Mouse (Mus musculus) bone marrow, adult 2 months (tissue): Measurements from ENCODE around the gene Cacna1c. TPM values are rescaled to one million over a fixed set of nuclear protein-coding genes. Genes with fewer than 3 reads are reported as not detected.

Experiments
- H3K27ac ChIP-seq: fragments of 200-500 bp; 2 replicates; pipeline ENCODE4 v1.5.1; 2012; ENCODE audit warnings: low read depth, mild to moderate bottlenecking, control low read depth, inconsistent platforms, low read length; ENCODE audit not compliant: control insufficient read depth, poor library complexity, insufficient read depth
- H3K4me1 ChIP-seq: fragments of 200-500 bp; 2 replicates; pipeline ENCODE4 v1.6.1; 2011; ENCODE audit warnings: low read length; ENCODE audit not compliant: control insufficient read depth, insufficient read depth
- H3K4me3 ChIP-seq: fragments of 200-500 bp; replicated peaks from 2 replicates; pipeline ENCODE3; 2011; ENCODE audit warnings: mild to moderate bottlenecking, low read depth, low read length, control low read depth; ENCODE audit not compliant: control insufficient read depth
- CTCF ChIP-seq: fragments of 200-500 bp; IDR thresholded peaks from 2 replicates; pipeline ENCODE4 v1.5.1; 2011; ENCODE audit warnings: low read length, control low read depth; ENCODE audit not compliant: control insufficient read depth, insufficient read depth
- POLR2A ChIP-seq: fragments of 200-500 bp; IDR thresholded peaks from 2 replicates; pipeline ENCODE4 v1.6.1; 2011; ENCODE audit warnings: low read depth, mild to moderate bottlenecking, control low read depth, low read length, borderline replicate concordance; ENCODE audit not compliant: control insufficient read depth
- WGBS: fragments of 180-500 bp; shearing (Covaris S2); methylation state at CpG from one replicate; pipeline ENCODE4 v1.1.7; 2018; 5-methylcytosine and 5-hydroxymethylcytosine counted together
- polyA plus RNA-seq: library from polyadenylated mRNA; stranded (reverse); fragments of >200 nt; gene quantifications from 2 replicates; pipeline ENCODE4 v1.2.4, GENCODE M21; 2011; ENCODE audit warnings: low replicate concordance; ENCODE audit not compliant: missing spikeins, insufficient read depth, insufficient read length

The Cacna1c gene
- polyA plus RNA-seq, 1 experiment: 3.1 TPM

- Histone ChIP-seq H3K27ac (no peak overlapping the region), H3K4me1 (no peaks in the 10 kb centered on the region), H3K4me3 (no peak overlapping the region)
- 84% methylated on average over 8 of the region's 8 CpGs for WGBS
- TF ChIP-seq CTCF (no peak), POLR2A (no peak)
These were observed 3.2 kb upstream of the Cacna1c start for GRCm38 (mm10) chr6:119199274-119199879.

GRCm38 (mm10) chr6:119198534-119199273 is 2.5 kb upstream of the Cacna1c start:
- Histone ChIP-seq H3K4me1 (no peaks in the 10 kb centered on the region), H3K27ac (no peak overlapping the region), H3K4me3 (no peak overlapping the region)
- TF ChIP-seq POLR2A: no peak
- TF ChIP-seq CTCF: no peak
- WGBS: 72% methylated on average over 15 of the region's 15 CpGs

- H3K4me1 ChIP-seq: no peaks in the 10 kb centered on the region
- TF ChIP-seq POLR2A: no peak
- TF ChIP-seq CTCF: no peak
- WGBS: 88% methylated on average over 7 of the region's 7 CpGs
- H3K4me3 ChIP-seq: no peak overlapping the region
- no peak overlapping the region for H3K27ac ChIP-seq
These were observed 1.6 kb downstream of the Cacna1c start for GRCm38 (mm10) chr6:119194601-119195000.

- Histone ChIP-seq H3K27ac (no peak overlapping the region), H3K4me1 (no peaks in the 10 kb centered on the region), H3K4me3 (no peak overlapping the region)
- no peak for TF ChIP-seq POLR2A
- TF ChIP-seq CTCF: no peak
- 93% methylated on average over 9 of the region's 9 CpGs for WGBS
These were observed 2.1 kb downstream of the Cacna1c start for GRCm38 (mm10) chr6:119194161-119194560.

DNA sequence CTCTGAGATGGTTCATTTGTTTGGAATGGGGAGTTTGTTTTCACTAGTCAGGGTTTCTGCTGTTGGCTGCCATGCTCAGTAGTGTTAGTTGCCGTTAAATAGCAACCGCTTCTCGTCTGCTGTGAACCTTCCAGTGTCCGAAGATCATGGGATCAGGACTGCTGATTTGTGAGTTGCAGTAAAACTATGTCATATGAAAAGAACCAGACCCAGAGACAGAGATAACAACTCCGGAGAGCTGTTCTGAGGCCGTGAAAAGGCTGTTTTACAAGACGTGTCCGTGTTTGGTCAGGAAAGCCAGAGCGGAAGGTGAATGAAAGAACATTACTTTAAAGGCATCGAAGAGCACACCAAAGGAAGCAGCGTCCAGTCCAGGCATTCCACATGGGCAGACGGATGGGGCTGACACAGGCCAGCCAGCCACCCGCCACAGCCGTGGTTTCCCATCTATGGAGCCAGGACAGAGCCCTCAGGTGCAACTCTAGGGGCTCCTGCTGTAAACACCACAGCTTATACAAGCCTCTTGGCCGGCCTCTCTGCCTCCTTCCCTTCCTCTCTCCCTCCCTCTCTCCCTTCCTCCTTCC is 2.6 kb downstream of the Cacna1c start:
- 90% methylated on average over 15 of the region's 15 CpGs for WGBS
- no peak for TF ChIP-seq POLR2A
- no peak for TF ChIP-seq CTCF
- Histone ChIP-seq H3K4me3 (no peak overlapping the region), H3K27ac (no peak overlapping the region), H3K4me1 (no peaks in the 10 kb centered on the region)

- 86% methylated on average over 4 of the region's 4 CpGs for WGBS
- TF ChIP-seq POLR2A (no peak), CTCF (no peak)
- H3K27ac ChIP-seq: no peak overlapping the region
- H3K4me3 ChIP-seq: no peak overlapping the region
- H3K4me1 ChIP-seq: no peaks in the 10 kb centered on the region
These were observed 4.7 kb downstream of the Cacna1c start for GRCm38 (mm10) chr6:119191478-119191877.

GRCm38 (mm10) chr6:119187631-119188030 is 8.6 kb downstream of the Cacna1c start:
- TF ChIP-seq POLR2A: no peak
- no peak for TF ChIP-seq CTCF

GRCm38 (mm10) chr6:119186658-119187057 is 9.6 kb downstream of the Cacna1c start:
- TF ChIP-seq CTCF (0 out of 2 replicates have a peak, but pooled peaks have one; percentile 9), POLR2A (no peak)
- no peaks in the 10 kb centered on the region for H3K4me1 ChIP-seq
- no peak overlapping the region for H3K27ac ChIP-seq
- WGBS: 74% methylated on average over 8 of the region's 8 CpGs
- no peak overlapping the region for H3K4me3 ChIP-seq

More at GRCm38 (mm10) chr6:119187631-119188030, 8.6 kb downstream of the Cacna1c start:
- no peak overlapping the region for H3K4me3 ChIP-seq
- H3K27ac ChIP-seq: no peak overlapping the region
- WGBS: 81% methylated on average over 6 of the region's 6 CpGs
- no peaks in the 10 kb centered on the region for H3K4me1 ChIP-seq

DNA sequence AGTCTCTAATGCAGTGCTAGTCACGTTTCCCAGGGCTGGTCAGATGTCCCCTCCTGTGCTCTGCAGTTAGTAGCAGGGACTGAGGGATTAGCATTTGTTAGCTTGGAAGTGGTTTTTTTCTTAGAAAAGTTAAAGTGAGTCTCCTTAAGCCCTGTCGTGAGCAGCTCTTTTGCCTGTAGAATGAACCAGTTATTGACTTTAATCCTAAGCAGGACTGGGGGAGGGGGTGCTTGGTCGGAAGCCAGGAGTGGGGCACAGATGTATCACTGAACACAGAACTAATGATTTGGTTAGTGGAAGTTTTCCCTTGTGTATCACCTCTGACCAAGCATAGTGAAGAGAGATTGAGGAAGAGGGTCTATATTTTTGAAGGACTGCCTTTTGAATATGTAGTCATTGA is 12.4 kb downstream of the Cacna1c start:
- Histone ChIP-seq H3K27ac (no peak overlapping the region), H3K4me3 (no peak overlapping the region), H3K4me1 (no peaks in the 10 kb centered on the region)
- 87% methylated on average over 3 of the region's 3 CpGs for WGBS
- TF ChIP-seq POLR2A: no peak
- TF ChIP-seq CTCF: no peak
